Mouse (Mus musculus): ENCODE results near the gene H2al1e. TPM values are rescaled to one million over a fixed set of nuclear protein-coding genes. Genes with fewer than 3 reads are reported as not detected.

The H2al1e gene
- total RNA-seq, 4 experiments from 2014 or later = 0.78 TPM; not detected in 3

Other genes with a start within 250 kb of the H2al1e start
- not detected for gene H2al1a, start 12.7 kb upstream of the H2al1e start, total RNA-seq (2022)
- gene H2al1b, start 9.5 kb upstream of the H2al1e start, total RNA-seq (2022) = not detected
- gene H2al1c, start 6.3 kb upstream of the H2al1e start, total RNA-seq (2022) = not detected
- not detected for gene H2al1d, start 3.1 kb upstream of the H2al1e start, total RNA-seq (2022)
- not detected for gene H2al1f, start 3.2 kb downstream of the H2al1e start, total RNA-seq (2022)
- gene H2al1g, start 6.3 kb downstream of the H2al1e start, total RNA-seq (2022) = not detected
- not detected for gene H2al1h, start 9.6 kb downstream of the H2al1e start, total RNA-seq (2022)
- gene H2al1i, start 12.7 kb downstream of the H2al1e start, total RNA-seq (2022) = not detected
- not detected for gene H2al1j, start 15.9 kb downstream of the H2al1e start, total RNA-seq (2022)

All from left cerebral cortex, adult 8-10 months (tissue).